Mouse (Mus musculus): Measurements from ENCODE around the gene Dkk2.

DNA sequence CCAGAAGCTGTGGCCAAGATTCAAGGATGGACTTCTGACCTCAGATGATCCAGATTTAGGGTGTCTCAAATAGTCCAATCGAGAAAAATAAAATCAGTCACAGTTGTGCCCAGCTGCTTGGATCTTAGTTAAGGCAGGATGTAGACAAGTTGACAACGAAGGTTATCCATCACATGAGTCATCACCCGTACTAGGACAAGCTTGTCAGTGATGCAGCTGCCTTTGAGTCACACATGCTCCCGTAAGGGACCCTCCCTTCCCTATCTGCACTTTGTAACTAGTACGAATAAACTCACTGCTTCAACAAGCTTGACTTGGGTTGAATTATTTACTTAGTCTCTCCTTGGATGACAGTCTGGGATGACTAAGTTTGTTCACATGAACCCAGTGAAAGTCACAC, 126.2 kb downstream of the Dkk2 start:
- no peak for TF ChIP-seq GATA1 (IDR thresholded peaks at IDR 0.05; ENCODE audit: borderline replicate concordance, low read length)
- no peak for TF ChIP-seq FLI1 (IDR thresholded peaks at IDR 0.05; ENCODE audit: low read length)

All from megakaryocyte, embryonic 14.5 days (primary cell).